Mouse (Mus musculus) forebrain, embryonic 11.5 days (tissue): ENCODE measurements around the gene Sgms1. TPM values are rescaled to one million over a fixed set of nuclear protein-coding genes. Genes with fewer than 3 reads are reported as not detected.
A peak's percentile ranks its signal among the peaks of the same experiment; 100 is the strongest.
"Not testable (repeated sequence)": the region's sequence is repeated elsewhere in the genome, so short reads cannot be mapped to it uniquely, and the experiment has no call there.

ENCODE experiments used
- ATAC-seq: fragments of 200-750 bp; cut with Nextera tagmentation; replicated peaks from 2 replicates; pipeline ENCODE4 v1.8.0; 2017; ENCODE audit warnings: moderate TSS enrichment; ENCODE audit not compliant: low FRiP score
- DNase-seq: peaks from one replicate; pipeline ENCODE4 v3.0.0-alpha.2; 2017; ENCODE audit warnings: low spot score
- H3K27ac ChIP-seq: fragments of 300-500 bp; sonication (generic); 2 replicates; pipeline ENCODE4 v1.5.1; 2014; ENCODE audit warnings: low read depth, low read length
- H3K27me3 ChIP-seq: fragments of 300-500 bp; sonication (generic); 2 replicates; pipeline ENCODE4 v1.6.1; 2014; ENCODE audit warnings: mild to moderate bottlenecking, low read length, mixed read lengths; ENCODE audit not compliant: control insufficient read depth, insufficient read depth
- H3K36me3 ChIP-seq: fragments of 300-500 bp; sonication (generic); 2 replicates; pipeline ENCODE4 v1.6.1; 2014; ENCODE audit warnings: mild to moderate bottlenecking, low read length, moderate library complexity, mixed read lengths; ENCODE audit not compliant: control insufficient read depth, insufficient read depth
- H3K4me1 ChIP-seq: fragments of 300-500 bp; sonication (generic); replicated peaks from 2 replicates; pipeline ENCODE4 v1.6.1; 2014; ENCODE audit warnings: low read length, mixed read lengths; ENCODE audit not compliant: control insufficient read depth, insufficient read depth
- H3K4me2 ChIP-seq: fragments of 300-500 bp; sonication (generic); 2 replicates; pipeline ENCODE4 v1.6.1; 2014; ENCODE audit warnings: low read depth, mild to moderate bottlenecking, low read length, moderate library complexity, mixed read lengths; ENCODE audit not compliant: severe bottlenecking
- H3K4me3 ChIP-seq: fragments of 300-500 bp; sonication (generic); 2 replicates; pipeline ENCODE4 v1.5.1; 2014; ENCODE audit warnings: low read depth, low read length
- H3K9ac ChIP-seq: fragments of 300-500 bp; sonication (generic); 2 replicates; pipeline ENCODE4 v1.6.1; 2014; ENCODE audit warnings: low read length
- H3K9me3 ChIP-seq: fragments of 300-500 bp; sonication (generic); 2 replicates; pipeline ENCODE4 v1.6.1; 2016; ENCODE audit warnings: low read length, mixed read lengths; ENCODE audit not compliant: control insufficient read depth
- WGBS: fragments of 180-500 bp; shearing (Covaris S2); extraction: QIAGEN DNeasy Blood & Tissue Kit; methylation state at CpG from one replicate; pipeline ENCODE4 v1.1.7; 2014; 5-methylcytosine and 5-hydroxymethylcytosine counted together
- polyA plus RNA-seq: library from polyadenylated mRNA; unstranded; fragments of >200 nt; fragmentation: Nextera tagmentation; extraction: Ambion mirVana; gene quantifications from 2 replicates; pipeline ENCODE4 v1.2.1, GENCODE M21; 2014

Gene Sgms1
- polyA plus RNA-seq, 1 experiment from 2014 or later = 17.8 TPM

DNA sequence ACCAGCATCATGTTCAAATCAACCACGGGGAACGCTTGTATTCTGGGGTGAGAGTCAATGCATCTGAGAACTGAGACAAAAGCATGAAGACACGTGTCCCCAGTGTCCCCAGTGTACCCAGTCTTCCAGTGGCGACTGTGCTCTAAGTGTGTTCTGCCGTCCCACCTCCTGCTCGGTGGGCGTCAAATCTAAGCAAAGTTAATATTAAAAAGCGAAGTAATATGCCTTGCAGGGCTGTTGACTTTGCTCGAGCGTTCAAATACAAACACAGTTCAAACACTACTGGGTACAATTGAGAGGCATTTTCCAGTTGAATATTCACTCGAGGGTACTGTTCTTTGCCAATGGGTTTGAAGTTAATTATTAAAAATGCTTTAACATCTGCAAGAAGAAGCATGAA lies 66.4 kb downstream of the Sgms1 start:
- Histone ChIP-seq H3K27me3 (peaks cover 8% of the 10 kb centered on the region; the same call in 1 of the 2 replicates), H3K4me3 (no peak overlapping the region), H3K36me3 (no peaks in the 10 kb centered on the region), H3K9me3 (no peaks in the 10 kb centered on the region), H3K27ac (no peak overlapping the region), H3K9ac (no peak overlapping the region), H3K4me2 (no peak overlapping the region), H3K4me1 (0 out of 2 replicates have a peak, but pooled peaks cover 6% of the 10 kb centered on the region)
- no peak for DNase-seq
- 84% methylated on average over 11 of the region's 11 CpGs for WGBS
- no peak for ATAC-seq

DNA sequence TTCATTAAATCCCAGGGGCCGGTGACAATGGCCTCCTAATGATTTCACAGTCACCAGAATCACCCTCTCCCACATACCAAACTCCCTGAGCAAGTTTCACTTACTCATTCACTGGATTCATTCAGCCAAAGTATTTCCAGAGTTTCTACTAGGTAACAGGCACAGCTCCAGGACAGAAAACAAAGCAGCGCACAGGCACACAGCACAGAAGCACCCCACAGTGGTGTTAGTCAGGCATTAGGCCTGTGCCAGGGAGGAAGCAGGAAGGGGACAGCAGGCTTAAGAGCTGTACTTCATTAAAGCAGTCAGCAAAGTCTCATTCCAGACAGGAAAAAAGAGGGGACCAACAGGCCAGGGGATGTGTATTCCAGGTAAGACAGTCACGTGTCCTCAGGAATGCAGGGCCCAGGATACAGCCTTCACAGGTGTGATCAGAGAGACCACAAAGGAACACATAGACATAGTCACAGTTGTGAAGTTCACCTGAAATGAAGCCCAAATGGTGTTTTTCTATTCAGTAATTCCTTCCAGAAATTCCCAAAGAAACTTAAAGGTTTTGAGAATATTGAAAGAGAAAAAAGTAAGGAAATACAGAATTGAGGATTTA lies 67.0 kb downstream of the Sgms1 start:
- H3K36me3 ChIP-seq = no peaks in the 10 kb centered on the region
- ATAC-seq = 0 out of 2 replicates have a peak, but pooled peaks have one; percentile 24
- H3K9ac ChIP-seq = no peak overlapping the region
- peaks cover 11% of the 10 kb centered on the region; the same call in 1 of the 2 replicates for H3K27me3 ChIP-seq
- DNase-seq = no peak
- H3K4me1 ChIP-seq = 0 out of 2 replicates have a peak, but pooled peaks cover 6% of the 10 kb centered on the region
- no peak overlapping the region for H3K4me3 ChIP-seq
- H3K9me3 ChIP-seq = no peaks in the 10 kb centered on the region
- H3K27ac ChIP-seq = no peak overlapping the region
- 24% methylated on average over 3 of the region's 3 CpGs for WGBS
- H3K4me2 ChIP-seq = no peak overlapping the region

DNA sequence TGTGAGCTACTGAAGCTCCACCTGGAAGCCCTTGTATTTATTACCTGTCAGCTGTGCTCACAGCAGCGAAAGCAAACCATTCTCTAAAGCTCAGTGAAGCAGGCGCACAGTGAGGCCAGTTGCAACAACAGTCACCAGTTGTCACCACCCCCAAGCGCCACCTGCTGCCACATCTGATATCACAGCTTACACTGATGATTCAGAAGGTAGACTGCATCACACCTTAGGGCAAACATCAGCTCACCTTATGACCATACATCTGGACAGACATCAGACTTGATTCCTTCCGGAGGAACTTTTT lies 69.2 kb downstream of the Sgms1 start:
- Histone ChIP-seq H3K36me3 (no peaks in the 10 kb centered on the region), H3K27ac (no peak overlapping the region), H3K4me2 (no peak overlapping the region), H3K4me1 (0 out of 2 replicates have a peak, but pooled peaks cover 6% of the 10 kb centered on the region), H3K4me3 (no peak overlapping the region), H3K27me3 (peaks cover 11% of the 10 kb centered on the region; the same call in 1 of the 2 replicates), H3K9me3 (no peaks in the 10 kb centered on the region), H3K9ac (no peak overlapping the region)
- ATAC-seq (no peak), DNase-seq (peak; percentile 71)
- 47% methylated on average over 4 of the region's 4 CpGs for WGBS

DNA sequence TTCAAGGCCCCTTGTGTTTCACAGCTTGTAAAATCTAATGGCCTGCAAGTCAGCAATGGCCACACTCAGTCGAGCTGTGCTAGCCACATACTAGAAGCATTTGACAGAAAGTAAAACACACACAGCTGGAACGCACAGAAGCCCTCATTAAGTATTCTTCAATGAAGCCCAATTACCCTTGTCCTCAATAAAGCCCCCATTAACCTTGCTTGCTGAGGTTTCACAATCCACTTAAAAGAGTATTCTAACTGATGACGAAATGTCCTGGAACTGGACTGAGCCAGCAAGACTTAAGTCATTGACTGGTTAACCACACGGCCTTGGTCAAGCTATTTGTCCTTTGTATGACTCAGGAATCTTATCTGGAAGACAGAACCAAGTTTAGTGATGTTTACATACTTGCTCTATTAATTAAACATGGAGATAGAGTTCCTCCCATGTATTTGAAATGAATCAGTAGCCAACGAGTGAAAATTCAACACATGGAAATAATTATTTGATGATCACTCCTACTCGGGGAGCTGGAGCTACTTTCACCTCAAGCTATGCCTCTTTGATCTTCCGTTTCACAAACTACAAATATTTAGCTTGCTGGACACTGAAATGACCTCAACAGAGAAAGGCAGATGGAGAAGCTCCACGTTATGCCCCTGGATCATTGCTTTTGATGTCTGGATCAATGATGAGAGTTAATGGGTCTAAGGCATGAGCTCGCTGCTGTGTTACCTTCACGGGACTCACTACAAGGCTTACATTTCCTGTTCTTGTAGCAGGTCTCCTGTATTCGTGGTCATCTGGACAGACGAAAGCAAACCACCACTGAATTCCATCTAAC lies 69.8 kb downstream of the Sgms1 start:
- Histone ChIP-seq H3K4me3 (no peak overlapping the region), H3K36me3 (no peaks in the 10 kb centered on the region), H3K4me2 (no peak overlapping the region), H3K9ac (no peak overlapping the region), H3K9me3 (no peaks in the 10 kb centered on the region), H3K4me1 (0 out of 2 replicates have a peak, but pooled peaks cover 6% of the 10 kb centered on the region), H3K27ac (no peak overlapping the region), H3K27me3 (peaks cover 11% of the 10 kb centered on the region; the same call in 1 of the 2 replicates)
- WGBS = 51% methylated on average over 12 of the region's 12 CpGs
- DNase-seq (no peak), ATAC-seq (peak; percentile 66)

DNA sequence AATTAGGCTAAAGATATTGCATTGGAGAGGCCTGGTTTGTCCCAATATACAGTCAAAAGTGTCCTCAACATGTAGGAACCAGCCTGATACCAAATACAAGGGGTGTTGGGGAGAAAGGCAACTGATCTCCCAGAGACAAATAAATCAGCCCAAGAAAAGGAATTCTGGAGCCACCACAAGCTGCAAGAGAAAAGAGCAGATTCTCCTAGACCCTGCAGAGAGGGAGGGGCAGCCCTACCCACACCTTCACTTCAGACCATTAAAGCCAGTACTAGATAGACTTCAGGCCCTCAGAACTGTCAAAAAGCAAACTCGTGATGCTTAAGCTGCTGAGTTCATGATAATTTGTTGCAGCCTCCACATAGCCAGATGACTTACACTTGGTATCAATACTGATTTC lies 70.5 kb downstream of the Sgms1 start:
- H3K27ac ChIP-seq = no peak overlapping the region
- 33% methylated on average over 1 of the region's 1 CpGs for WGBS

DNA sequence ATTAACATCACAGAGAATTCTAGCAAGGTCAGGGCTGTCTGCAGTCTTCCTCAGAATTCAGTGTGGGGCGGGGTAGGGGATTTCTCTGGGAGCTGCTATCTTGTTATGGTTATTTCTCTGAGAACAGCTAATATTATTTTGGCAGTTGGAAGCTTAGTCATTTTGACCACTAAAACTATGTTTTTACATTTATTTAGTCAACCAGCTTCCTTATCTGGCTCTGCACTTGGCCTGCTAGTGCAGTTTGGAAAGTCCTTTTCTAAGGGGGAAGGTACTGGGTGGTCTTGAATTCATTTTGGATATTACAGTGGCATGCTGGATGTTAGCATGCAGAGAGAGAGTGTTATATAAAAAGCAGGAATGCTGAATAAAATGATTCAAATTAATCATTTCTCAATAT lies 72.2 kb downstream of the Sgms1 start:
- WGBS = 78% methylated on average over 1 of the region's 1 CpGs
- H3K9me3 ChIP-seq, ATAC-seq, H3K4me1 ChIP-seq, H3K27me3 ChIP-seq, H3K27ac ChIP-seq, DNase-seq, H3K9ac ChIP-seq, H3K4me3 ChIP-seq, H3K36me3 ChIP-seq, H3K4me2 ChIP-seq: not testable (repeated sequence)

More for the DNA sequence above, 70.5 kb downstream of the Sgms1 start:
- no peak overlapping the region for H3K4me3 ChIP-seq
- H3K4me2 ChIP-seq = no peak overlapping the region
- peaks cover 11% of the 10 kb centered on the region; the same call in 1 of the 2 replicates for H3K27me3 ChIP-seq
- DNase-seq (no peak), ATAC-seq (no peak)
- 0 out of 2 replicates have a peak, but pooled peaks cover 6% of the 10 kb centered on the region for H3K4me1 ChIP-seq
- no peaks in the 10 kb centered on the region for H3K9me3 ChIP-seq
- H3K36me3 ChIP-seq = no peaks in the 10 kb centered on the region
- H3K9ac ChIP-seq = no peak overlapping the region

DNA sequence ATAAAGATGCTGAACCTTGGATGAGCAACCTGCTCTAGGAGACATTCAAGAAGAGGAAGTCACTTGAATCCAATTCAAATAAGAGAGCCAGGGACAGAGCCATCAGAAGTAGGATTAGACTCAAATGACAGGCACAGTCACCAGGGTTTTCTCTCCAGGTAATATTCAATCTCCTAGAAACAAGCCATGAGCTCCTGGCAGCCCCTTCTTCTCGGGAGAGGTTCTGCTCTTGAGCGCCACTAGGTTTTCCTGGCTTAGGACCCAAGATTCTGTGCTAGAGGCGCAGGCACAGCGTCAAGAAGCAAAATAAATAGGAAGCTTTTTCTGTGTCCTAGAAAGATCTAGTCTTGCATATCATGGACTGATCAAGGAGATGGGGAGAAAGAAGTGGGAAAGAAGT lies 76.2 kb downstream of the Sgms1 start:
- ATAC-seq (no peak), DNase-seq (no peak)
- H3K27ac ChIP-seq = no peak overlapping the region
- 95% methylated on average over 4 of the region's 4 CpGs for WGBS
- H3K27me3 ChIP-seq = peaks cover 4% of the 10 kb centered on the region; the same call in 1 of the 2 replicates
- no peak overlapping the region for H3K9ac ChIP-seq
- H3K4me3 ChIP-seq = no peak overlapping the region
- H3K36me3 ChIP-seq = no peaks in the 10 kb centered on the region
- H3K4me2 ChIP-seq = no peak overlapping the region
- no peaks in the 10 kb centered on the region for H3K9me3 ChIP-seq
- no peaks in the 10 kb centered on the region for H3K4me1 ChIP-seq

DNA sequence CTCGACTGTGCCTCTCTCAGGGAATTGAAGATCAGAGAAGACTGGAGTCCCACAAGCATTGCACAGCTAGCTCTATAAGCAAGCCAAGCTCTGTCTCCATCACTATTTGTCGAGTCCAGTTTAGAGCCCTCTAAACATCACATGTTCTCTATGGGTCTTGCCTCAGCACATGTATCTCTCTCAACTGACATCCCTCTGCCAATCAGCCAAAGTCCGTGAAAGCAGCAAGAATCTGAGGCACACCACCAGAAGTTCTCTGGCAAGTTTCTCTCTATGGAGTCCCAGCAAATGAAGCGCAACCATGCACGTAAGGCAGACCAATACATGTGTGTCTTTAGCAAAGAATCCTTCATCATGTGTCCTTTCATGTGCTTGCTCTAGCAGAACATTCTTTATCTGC lies 77.8 kb downstream of the Sgms1 start:
- Histone ChIP-seq H3K27ac (no peak overlapping the region), H3K4me1 (no peaks in the 10 kb centered on the region), H3K4me3 (no peak overlapping the region), H3K36me3 (no peaks in the 10 kb centered on the region), H3K4me2 (no peak overlapping the region), H3K9me3 (no peaks in the 10 kb centered on the region), H3K9ac (no peak overlapping the region), H3K27me3 (no peaks in the 10 kb centered on the region; the same call in 1 of the 2 replicates)
- ATAC-seq (no peak), DNase-seq (no peak)
- 98% methylated on average over 5 of the region's 5 CpGs for WGBS
